Mouse (Mus musculus) neural tube, embryonic 11.5 days (tissue): Measurements from ENCODE around the gene Snx30. TPM values are rescaled to one million over a fixed set of nuclear protein-coding genes. Genes with fewer than 3 reads are reported as not detected.

Experiments
- ATAC-seq: fragments of 200-750 bp; cut with Nextera tagmentation; 2 replicates; pipeline ENCODE4 v1.8.0; 2017; ENCODE audit warnings: moderate number of reproducible peaks, mild to moderate bottlenecking, moderate TSS enrichment, moderate library complexity; ENCODE audit not compliant: insufficient read depth, low FRiP score, low TSS enrichment
- DNase-seq: peaks from one replicate; pipeline ENCODE4 v3.0.0-alpha.2; 2015; ENCODE audit warnings: low spot score
- H3K27ac ChIP-seq: fragments of 300-500 bp; sonication (generic); 2 replicates; pipeline ENCODE4 v1.5.1; 2014; ENCODE audit warnings: low read depth, mild to moderate bottlenecking, low read length
- H3K27me3 ChIP-seq: fragments of 300-500 bp; sonication (generic); 2 replicates; pipeline ENCODE4 v1.6.1; 2014; ENCODE audit warnings: mild to moderate bottlenecking, low read length, mixed read lengths; ENCODE audit not compliant: control insufficient read depth, insufficient read depth
- H3K36me3 ChIP-seq: fragments of 300-500 bp; sonication (generic); 2 replicates; pipeline ENCODE4 v1.6.1; 2014; ENCODE audit warnings: mild to moderate bottlenecking, low read length, moderate library complexity, mixed read lengths; ENCODE audit not compliant: control insufficient read depth, insufficient read depth
- H3K4me1 ChIP-seq: fragments of 300-500 bp; sonication (generic); 2 replicates; pipeline ENCODE4 v1.6.1; 2014; ENCODE audit warnings: low read length, mixed read lengths; ENCODE audit not compliant: control insufficient read depth, insufficient read depth
- H3K4me2 ChIP-seq: fragments of 300-500 bp; sonication (generic); 2 replicates; pipeline ENCODE4 v1.6.1; 2014; ENCODE audit warnings: low read depth, mild to moderate bottlenecking, moderate library complexity
- H3K4me3 ChIP-seq: fragments of 300-500 bp; sonication (generic); 2 replicates; pipeline ENCODE4 v1.5.1; 2014; ENCODE audit warnings: low read depth, low read length
- H3K9ac ChIP-seq: fragments of 300-500 bp; sonication (generic); 2 replicates; pipeline ENCODE4 v1.6.1; 2014; ENCODE audit warnings: mild to moderate bottlenecking, low read length
- H3K9me3 ChIP-seq: fragments of 300-500 bp; sonication (generic); 2 replicates; pipeline ENCODE4 v1.6.1; 2016; ENCODE audit warnings: low read length; ENCODE audit not compliant: control insufficient read depth
- WGBS: fragments of 180-500 bp; shearing (Covaris S2); extraction: QIAGEN DNeasy Blood & Tissue Kit; methylation state at CpG from one replicate; pipeline ENCODE4 v1.1.7; 2014; 5-methylcytosine and 5-hydroxymethylcytosine counted together
- polyA plus RNA-seq: library from polyadenylated mRNA; unstranded; fragments of >200 nt; fragmentation: Nextera tagmentation; extraction: Ambion mirVana; gene quantifications from 2 replicates; pipeline ENCODE4 v1.2.1, GENCODE M21; 2014

The Snx30 gene
- 10.6 and 14.4 TPM in 2 replicates for polyA plus RNA-seq

DNA sequence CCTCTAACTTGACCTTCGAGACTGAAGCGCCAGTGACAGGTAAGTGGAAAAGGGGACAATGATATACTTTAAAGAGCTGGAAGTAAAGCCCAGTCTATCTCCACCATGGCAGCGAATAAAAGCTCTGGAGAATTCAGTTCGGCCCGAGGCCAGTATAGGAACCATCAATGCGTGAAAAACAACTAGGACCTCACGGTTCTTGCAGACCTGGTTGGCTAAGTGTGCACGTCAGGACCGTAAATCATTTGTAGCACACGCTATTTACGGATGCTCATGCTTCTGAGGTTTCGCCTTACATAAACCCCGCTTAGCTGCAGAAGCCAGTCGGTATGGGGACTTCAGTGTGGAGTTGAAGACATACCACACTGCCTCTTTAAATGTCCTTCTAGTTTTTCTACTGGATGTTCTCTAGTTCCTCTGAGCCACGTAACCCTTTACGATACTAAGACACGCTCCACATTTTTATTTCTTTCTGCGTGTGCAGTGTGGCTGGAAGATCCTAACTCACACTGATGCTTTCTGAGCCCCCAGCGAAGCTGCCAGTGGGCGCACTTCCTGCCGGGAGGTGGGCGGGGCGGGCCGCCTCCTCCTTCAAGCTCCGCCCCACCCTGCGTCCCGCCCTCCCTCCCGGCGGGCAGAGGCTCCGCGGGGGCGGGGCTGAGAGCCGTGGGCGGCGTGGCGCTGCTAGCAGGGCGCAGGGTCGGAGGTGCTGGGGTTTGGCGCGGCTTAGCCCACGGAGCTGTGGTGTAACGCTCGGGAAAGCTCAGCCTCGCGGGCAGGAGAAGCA lies at the start of gene Snx30:
Gene Snx30, plus strand, starts transcription at position 660 of the 787 bp plus-strand sequence.
- 2% methylated on average over 44 of the region's 45 CpGs for WGBS
- ATAC-seq (peak; percentile 90), DNase-seq (peak; percentile 94)
- Histone ChIP-seq H3K4me2 (peak within 1 kb of the TSS; percentile 97), H3K9ac (peak within 1 kb of the TSS; percentile 61), H3K27ac (peak within 1 kb of the TSS; percentile 62), H3K4me3 (peak within 1 kb of the TSS; percentile 79), H3K27me3 (no peaks in the 10 kb centered on the region), H3K4me1 (peaks cover 10% of the 10 kb centered on the region), H3K9me3 (no peaks in the 10 kb centered on the region), H3K36me3 (no peaks in the 10 kb centered on the region)

DNA sequence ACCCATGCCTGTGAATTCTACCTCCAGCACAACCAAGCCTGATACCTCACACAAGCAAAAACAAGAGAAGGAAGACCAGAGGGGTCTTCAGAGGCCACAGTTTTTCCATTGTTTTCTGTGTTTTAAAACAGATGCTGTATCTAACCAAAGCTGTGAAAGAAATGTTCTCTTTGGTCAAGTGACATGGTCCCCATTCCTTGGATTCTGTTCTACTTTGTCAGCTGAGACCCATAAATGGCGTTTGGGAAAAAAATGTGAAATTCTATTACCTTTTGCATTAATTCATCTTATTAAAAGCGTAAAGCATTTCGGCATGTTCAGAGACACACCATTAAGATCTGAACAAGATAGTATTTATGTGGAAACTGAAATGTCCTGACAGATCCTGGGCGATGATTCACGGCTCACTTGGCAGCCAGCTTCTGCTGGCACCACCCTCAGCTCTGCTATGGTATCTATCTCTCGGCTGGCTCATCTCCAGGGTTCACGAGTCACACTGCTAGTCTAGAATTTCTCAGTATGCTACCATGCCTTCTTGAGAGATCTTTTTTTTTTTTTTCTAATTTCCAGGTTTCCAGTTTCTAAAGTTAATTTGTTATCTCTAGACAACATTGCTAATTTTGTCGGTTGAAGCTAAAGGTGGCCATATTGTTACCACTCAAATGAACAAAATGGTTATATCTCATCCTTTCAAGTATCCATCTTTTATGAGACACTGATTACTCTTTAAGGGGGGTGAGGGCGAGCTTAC lies 49.1 kb upstream of the Snx30 start:
- 90% methylated on average over 9 of the region's 9 CpGs for WGBS
- Histone ChIP-seq H3K9ac (no peak overlapping the region), H3K27ac (no peak overlapping the region), H3K36me3 (peaks cover 6% of the 10 kb centered on the region; the same call in 1 of the 2 replicates), H3K4me2 (no peak overlapping the region), H3K4me3 (no peak overlapping the region), H3K9me3 (no peaks in the 10 kb centered on the region), H3K27me3 (no peaks in the 10 kb centered on the region), H3K4me1 (no peaks in the 10 kb centered on the region)
- no peak for DNase-seq
- no peak for ATAC-seq

DNA sequence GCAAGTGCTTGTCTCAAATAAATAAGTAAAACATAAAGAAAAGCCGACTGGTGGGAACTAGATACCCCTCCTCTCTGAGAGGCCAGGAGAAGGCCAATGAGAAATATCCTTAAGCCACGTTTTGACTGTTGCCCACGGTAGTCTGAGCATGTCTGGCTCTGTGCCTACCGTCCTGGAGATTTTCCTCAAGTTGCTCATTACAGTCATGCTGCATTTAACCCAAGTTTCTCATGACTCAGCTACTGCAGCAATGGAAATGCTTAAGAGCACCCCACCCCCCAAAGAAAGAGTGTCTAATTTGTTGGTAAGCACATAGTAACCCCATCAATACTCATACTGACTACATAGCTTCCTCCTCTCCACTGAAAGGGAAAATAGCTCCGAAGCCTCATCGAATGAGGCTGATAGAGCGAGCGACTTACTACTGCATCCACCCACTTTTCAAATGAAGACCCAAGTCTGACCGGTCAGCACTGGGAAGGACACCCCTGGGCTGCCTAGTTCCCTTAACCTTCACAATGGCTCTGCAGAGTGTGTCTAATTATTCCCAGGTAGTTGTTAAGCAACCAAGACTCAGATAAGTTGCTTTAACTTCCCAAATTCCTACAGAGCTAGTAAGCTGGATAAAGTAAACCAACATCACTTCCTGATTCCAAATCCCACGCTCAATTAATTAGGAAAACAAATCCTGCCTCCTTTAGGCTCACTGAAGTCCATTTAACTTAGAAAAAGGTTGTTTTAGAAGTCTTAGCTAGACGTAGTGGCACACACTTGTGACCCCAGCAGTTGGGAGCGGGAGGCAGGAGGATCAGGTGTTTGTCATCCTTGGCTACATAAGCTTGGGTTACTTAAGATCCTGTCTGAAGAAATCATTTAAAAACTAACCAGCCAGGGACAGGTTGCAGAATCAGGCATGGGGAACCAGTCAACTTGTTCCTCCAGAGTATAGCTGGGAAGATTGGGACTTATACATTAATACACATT lies 47.9 kb upstream of the Snx30 start:
- no peak for DNase-seq
- Histone ChIP-seq H3K36me3 (peaks cover under 1% of the 10 kb centered on the region; the same call in 1 of the 2 replicates), H3K9ac (no peak overlapping the region), H3K27ac (no peak overlapping the region), H3K9me3 (no peaks in the 10 kb centered on the region), H3K4me2 (no peak overlapping the region), H3K4me1 (no peaks in the 10 kb centered on the region), H3K4me3 (no peak overlapping the region), H3K27me3 (no peaks in the 10 kb centered on the region)
- WGBS = 84% methylated on average over 12 of the region's 12 CpGs
- no peak for ATAC-seq

DNA sequence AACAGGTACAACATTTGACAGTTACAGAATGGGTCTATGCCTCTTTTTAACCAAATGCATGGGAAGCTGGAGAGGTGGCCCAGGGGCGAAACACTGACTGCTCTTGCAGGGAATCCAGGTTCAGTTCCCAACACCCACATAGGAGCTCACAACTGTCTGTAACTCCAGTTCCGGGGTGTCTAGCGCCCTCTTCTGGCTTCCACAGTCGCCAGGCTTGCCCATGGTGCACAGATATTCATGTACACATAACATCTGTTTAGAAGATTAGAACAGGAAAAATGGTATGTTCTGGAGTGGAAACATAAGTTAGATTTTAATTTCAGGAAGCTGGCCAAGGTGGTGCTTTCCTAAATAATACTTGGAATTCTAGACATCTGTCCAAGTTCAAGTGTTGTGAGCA lies 45.6 kb upstream of the Snx30 start:
- 74% methylated on average over 4 of the region's 4 CpGs for WGBS
- no peak for ATAC-seq

DNA sequence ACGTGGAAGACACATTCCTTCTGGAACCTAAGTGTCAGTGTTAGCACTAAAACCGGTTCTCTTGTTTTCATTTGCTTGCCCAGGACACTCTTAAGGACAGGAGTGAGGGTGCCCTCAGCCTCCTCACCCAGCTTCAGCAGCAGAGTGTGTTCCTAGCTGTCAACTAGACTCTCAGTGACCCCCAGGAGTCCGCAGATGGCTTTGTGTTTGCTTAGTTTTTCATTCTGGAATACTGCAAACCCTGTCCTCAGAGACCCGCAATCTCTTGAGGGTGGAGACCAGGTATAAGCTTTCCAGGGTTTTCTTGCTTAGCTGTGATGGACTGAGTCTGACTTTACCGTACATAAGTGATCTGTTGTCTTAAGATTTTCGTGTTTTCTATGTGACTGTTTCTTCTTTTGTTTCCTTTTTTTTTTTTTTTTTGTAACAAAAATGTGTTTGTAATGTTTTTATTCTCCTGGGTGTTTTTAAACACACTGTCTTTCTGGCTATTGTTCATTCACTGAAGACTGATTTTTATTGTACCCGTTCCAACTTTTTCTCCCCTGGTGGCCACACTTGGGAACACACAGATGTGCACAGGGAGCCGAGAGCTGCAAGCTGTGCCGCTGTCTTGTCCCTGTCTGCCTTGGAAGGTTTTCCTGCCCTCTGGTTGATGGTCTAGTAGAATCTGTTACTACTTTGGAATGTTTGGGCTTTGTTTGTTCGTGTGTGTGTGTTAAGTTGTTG lies 44.8 kb upstream of the Snx30 start:
- H3K27me3 ChIP-seq = no peaks in the 10 kb centered on the region
- no peak overlapping the region for H3K27ac ChIP-seq
- H3K36me3 ChIP-seq = no peaks in the 10 kb centered on the region
- DNase-seq (peak; percentile 43), ATAC-seq (no peak)
- H3K4me3 ChIP-seq = no peak overlapping the region
- H3K4me2 ChIP-seq = no peak overlapping the region
- peaks cover 6% of the 10 kb centered on the region; the same call in 1 of the 2 replicates for H3K4me1 ChIP-seq
- H3K9ac ChIP-seq = no peak overlapping the region
- WGBS = 55% methylated on average over 10 of the region's 10 CpGs
- no peaks in the 10 kb centered on the region for H3K9me3 ChIP-seq

More for the DNA sequence above, 45.6 kb upstream of the Snx30 start:
- no peaks in the 10 kb centered on the region for H3K9me3 ChIP-seq
- H3K4me1 ChIP-seq = no peaks in the 10 kb centered on the region
- no peak overlapping the region for H3K27ac ChIP-seq
- no peak overlapping the region for H3K9ac ChIP-seq
- H3K36me3 ChIP-seq = no peaks in the 10 kb centered on the region
- DNase-seq = no peak
- H3K4me2 ChIP-seq = no peak overlapping the region
- no peak overlapping the region for H3K4me3 ChIP-seq
- H3K27me3 ChIP-seq = no peaks in the 10 kb centered on the region

DNA sequence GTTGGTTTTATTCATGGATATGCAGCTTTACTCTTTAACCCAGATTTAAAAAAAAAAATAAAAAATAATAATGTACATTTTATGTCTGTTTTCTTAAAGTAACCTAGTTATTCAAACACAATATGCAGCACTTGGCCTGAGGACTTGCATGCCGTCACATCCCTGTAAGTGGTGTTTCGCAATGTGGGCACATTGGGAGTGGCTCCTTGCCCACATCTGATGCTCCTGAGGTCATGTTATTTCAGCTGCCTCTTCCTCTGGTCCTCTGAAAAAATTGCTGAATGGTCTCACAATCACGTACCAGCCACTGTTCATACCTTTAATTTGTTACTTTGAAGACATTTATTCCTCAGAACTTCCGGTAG lies 44.3 kb upstream of the Snx30 start:
- Histone ChIP-seq H3K27ac (no peak overlapping the region), H3K9ac (no peak overlapping the region), H3K27me3 (no peaks in the 10 kb centered on the region), H3K36me3 (no peaks in the 10 kb centered on the region), H3K4me1 (peaks cover 6% of the 10 kb centered on the region; the same call in 1 of the 2 replicates), H3K4me2 (no peak overlapping the region), H3K9me3 (no peaks in the 10 kb centered on the region), H3K4me3 (no peak overlapping the region)
- WGBS = 68% methylated on average over 4 of the region's 4 CpGs
- no peak for ATAC-seq
- no peak for DNase-seq

DNA sequence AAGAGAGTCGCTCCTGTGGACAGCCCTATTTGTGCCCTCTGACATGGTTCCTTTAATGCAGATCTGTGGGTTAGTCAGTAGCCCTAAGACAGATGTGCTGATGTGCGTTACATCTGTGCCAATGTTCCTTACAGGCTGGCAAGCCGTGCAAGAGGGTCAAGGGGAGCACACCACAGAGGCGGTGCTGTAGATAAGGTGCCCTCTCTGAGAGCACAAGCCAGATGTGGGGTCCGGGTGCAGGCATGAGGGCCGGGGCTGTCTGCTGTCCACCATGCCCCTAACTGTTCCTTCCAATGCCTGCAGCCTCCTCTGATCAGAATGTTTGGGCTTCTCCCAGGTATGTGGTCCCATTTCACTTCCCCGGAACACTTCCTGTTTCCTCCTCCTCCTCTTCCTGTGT lies 40.7 kb upstream of the Snx30 start:
- no peaks in the 10 kb centered on the region for H3K36me3 ChIP-seq
- ATAC-seq (no peak), DNase-seq (no peak)
- 69% methylated on average over 7 of the region's 7 CpGs for WGBS
- H3K4me3 ChIP-seq = no peak overlapping the region
- H3K4me2 ChIP-seq = no peak overlapping the region
- H3K9ac ChIP-seq = no peak overlapping the region
- no peaks in the 10 kb centered on the region for H3K27me3 ChIP-seq
- peaks cover 6% of the 10 kb centered on the region; the same call in 1 of the 2 replicates for H3K4me1 ChIP-seq
- H3K27ac ChIP-seq = no peak overlapping the region; the same call in 1 of the 2 replicates
- no peaks in the 10 kb centered on the region for H3K9me3 ChIP-seq
